Mouse (Mus musculus) brain, adult 2 months (tissue): ENCODE measurements at regions not wholly inside any gene's neighbourhood (a gene's known extent, or its start where the extent isn't known, plus 50 kb on each side); places are given as distances from the start of the nearest gene placed in this dataset.

Experiments used
- DNase-seq: peaks from one replicate; pipeline ENCODE4 v3.0.0; 2011; ENCODE audit warnings: low read depth, low spot score

DNA sequence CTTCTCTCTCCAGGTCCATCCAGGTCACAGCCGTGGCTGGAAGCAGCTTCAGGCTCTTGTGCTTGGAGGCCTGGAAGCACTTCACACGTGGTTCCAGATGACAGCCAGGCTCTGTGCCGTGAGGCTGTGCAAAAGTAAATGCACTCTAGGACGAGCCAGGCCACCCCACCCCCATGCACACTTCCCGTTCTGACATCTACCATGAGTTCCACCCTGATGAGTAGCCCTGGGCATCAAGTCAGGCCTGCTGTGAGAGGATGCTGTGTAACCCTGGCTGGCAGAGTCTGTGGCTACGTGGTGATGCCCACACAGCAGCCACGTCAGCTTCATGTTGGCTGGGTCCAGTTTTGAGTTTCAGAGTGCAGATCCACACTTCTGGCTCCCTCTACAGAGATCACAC is 202.4 kb upstream of the Sulf2 start:
- DNase-seq: peak; percentile 63

DNA sequence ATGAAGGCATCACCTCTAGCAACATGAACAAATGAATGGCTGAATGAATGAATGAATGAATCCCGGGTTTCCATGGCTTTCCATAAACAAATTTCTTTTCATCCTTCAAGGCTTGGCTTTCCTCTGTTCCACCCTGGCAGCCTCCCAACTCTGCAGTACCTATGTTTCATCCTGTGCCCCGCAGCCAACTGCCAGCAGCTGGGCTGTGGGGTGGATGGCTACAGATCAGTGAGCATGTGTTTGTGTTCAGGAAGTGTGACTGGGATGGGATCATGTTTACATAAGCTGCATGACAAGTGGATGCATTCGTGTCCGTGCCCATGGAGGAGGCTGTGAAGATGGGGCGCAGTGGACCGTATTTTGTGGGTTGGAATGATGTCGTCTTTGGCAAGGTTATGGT is 200.5 kb upstream of the Sulf2 start:
- DNase-seq: peak; percentile 42

DNA sequence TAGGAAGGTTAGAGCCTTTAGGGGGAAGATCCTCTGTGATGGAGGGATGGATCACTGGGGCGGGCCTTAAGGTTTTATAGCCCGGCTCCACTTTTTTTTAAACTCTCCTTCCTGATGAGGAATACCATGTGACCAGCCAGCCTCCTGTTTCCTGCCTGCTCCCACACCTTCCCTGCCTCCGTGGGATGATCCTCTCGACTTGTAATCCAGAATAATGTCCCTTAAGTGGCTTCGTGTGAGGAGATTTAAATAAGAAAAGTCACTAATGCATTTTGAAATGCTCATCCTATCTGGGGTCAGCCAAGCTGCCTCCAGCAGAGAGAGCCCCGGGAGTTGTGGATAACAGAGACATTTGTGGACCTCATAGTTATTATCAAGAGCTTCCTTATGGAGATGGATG is 200.0 kb upstream of the Sulf2 start:
- DNase-seq: no peak

DNA sequence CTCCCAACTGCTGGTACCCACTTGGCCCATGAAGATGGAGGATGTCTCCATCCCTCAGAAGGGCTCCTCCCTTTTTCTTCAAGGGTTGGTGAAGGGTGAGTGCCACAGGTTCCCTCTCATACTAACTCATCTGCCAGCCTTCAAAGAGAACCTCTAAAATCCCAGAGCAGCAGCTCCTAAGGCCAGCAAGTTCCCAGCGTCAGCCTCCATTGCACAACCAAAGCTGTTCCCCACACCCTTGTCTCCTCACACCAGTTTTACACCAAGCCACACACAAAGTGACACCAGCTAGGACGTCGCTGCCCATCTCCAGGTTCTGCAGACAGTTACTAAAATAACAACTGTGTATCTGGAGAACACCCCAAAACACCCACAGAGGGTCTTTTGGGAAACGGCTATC is 198.9 kb upstream of the Sulf2 start:
- DNase-seq: no peak

DNA sequence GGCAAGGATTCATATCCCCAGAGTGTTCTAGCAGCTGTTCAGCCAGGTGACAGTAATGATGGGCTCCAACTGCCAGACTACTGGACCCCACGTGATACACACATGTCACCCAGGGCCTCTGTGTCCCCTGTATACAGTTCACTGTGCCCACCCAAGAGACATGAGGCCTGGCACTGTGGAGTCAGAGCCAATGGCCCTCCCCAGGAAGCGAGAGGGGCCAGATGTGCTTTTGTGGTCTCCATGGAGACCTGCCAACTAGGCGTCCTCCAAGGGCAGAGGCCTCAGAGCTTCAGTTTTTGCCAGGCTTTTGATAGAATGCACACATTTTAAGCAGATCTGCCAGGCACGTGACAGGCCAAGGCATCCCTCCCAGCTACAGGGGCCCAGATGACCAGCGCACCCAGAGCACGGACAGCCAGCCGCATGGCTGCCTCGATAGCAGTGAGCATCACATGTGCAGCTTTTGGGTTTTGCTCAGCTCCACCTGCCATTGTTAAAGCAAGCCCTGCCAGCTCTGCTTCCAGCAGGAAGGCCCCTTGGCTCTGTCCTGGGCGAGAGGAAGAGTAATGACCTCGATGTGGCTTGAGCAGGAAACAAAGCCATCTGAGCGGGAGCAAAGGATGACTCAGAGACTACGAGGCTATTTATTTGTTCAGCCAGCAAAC is 198.1 kb upstream of the Sulf2 start:
- peak; percentile 35 for DNase-seq

DNA sequence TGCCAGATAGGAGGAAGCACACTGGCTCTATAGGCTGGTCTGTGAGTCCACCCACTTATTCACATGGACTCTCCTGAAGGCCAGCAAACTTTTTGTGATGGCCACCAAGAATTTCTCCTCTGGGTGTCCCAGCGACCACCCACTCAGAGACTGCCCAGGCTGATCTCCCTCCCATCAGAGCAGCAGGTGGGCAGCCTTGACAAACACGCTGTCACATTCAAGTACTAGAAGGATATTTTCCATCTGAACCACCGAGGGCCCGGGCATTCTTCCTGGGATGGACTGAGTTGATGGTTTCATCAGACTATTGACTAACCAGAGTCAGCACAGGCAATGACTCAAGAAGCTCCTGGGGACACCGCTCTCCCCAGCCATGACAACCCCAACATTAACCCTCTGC is 196.5 kb upstream of the Sulf2 start:
- DNase-seq: no peak

DNA sequence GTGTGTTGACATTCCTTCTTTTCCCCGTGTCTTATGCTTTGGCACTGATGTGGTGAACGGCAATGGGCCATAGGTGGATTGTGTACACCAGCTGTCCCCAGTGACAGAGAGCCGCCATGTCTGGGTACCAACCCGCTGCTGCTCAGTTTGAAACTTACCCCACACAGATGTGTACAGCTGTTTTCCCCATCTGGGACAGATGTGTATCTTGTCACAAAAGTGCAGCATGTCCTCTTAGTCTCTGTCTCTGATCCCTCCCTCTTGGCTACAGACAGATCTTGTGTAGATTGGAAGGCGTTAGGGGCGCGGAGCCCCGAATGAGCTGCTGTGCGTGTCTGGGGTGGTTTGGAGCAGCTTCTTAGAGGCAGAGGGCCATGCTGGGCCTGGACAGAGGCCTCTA is 196.1 kb upstream of the Sulf2 start:
- no peak for DNase-seq

DNA sequence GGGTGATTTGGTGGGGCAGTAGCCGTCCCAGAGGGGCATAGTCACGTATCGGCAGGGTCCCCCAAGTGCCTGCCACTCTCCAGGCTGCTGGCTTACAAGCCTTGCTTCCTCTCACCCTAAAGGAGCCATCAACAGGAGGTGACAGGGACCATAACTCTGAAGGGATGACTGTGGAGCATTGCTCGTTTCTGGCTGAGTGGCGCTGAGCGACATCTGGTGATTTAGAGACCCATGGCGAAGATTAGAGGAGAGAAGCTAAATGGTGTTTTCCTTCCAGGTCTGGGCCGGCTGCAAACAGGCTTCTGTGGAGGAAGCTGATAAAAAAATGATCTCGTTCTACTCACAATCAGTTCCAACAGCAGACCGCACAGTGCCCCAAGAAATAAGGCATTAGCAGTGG is 193.2 kb upstream of the Sulf2 start:
- no peak for DNase-seq

DNA sequence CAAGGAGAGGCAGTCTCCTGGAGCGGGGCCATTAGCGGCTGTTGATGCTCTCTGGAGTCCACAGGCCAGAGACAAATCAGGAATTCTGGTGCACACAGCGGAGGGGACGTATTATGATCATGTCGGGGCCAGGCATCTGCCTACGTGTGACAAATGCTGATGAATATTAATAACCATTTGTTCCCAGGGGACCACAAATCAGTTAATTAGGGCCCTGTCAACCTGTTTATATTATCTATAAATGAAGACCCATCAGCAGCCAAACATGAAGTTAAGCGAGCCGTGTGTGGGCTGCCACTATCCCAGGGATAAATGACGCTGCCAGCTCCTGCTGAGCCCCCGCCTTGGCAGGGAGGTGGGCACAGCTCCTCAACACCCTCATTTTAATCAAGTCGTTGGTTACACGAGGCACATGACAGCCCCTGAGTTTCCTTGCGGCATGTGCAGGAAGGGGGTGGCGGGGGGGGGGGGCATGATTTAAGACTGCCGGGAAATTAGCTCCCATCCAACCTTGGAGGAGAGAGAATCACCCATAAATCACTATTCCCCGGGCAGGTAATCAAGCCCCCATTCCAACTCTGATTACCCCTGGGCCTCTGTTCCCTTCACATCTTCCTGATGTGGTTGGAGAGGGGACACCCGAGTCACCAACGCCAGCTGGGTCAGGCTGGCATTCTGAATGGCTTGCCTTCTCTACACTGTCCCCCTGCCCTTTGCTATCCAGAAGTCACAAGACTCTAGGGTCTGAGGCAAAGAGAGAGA is 191.1 kb upstream of the Sulf2 start:
- DNase-seq: peak; percentile 39

DNA sequence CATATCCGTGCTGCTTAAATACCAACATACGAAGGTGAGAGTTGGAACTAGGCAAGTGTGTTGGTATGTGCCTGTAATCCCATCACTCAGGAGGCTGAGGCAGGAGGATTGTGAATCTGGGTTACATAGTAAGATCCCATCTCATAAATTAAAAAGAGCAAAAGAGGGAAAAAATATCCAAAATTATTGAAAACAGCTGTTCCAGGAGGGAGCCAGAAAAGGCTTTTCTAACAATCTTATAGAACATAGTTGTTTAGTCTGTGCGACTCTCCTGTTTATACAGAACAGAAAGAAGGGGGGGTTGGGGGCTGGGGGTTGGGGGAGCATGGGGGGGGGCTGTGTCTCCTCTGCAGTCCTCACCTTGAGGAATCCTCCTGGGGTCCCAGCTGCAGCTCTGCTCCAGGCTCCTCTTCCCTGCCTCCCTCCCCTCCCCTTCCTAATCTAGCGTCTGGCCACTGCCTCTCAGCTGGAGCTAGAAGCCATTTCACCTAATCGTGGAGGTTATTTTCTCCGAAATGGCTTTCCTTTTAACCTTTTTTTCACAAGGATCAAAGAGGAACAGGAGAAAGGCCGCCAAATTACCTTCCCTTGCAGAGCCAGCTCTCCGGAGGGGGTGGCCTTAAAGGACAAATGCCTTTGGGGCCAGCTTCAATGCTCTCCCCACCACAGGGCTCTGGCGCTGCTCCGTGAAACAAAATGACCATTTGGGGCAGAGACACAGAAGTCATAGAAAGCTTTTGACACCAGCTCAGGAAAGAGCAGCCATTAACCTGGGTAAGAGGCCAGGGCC is 188.3 kb upstream of the Sulf2 start:
- DNase-seq: no peak

DNA sequence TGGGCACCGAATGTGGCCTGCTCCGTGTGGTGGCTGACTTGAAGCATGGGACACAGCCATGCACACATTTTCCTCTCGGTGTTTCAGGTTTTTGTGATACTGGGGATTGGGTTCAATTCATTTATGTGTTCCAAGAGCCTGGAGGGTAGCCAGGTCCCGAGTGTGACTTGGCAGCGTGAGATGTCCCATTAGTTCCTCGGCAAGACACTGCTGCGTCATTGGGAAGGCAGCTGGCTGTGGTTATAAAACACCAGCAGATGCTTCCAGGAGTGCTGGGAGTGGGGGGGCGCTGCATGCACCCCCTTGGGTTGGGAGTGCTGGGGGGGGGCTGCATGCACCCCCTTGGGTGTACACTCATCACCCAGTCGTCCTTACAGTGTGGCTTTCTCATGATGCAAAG is 186.9 kb upstream of the Sulf2 start:
- peak; percentile 78 for DNase-seq

DNA sequence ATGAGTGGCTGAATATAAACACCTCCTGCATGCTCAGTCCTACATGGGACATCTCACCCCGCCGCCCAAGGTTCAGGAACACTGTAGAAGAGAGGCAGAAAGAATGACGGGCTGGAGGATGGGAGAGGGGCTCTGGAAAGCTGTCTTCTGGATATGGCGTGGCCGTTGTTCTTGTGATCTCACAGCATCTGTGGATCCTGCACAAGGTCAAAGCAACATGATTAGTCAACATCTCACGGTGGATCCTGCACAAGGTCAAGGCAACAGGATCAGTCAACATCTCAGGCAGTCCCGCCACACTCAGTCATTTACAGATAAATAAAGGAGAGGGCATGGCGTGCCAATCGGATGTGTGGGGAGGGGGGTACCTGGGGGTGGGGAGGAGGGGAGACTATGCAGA is 184.7 kb upstream of the Sulf2 start:
- DNase-seq: no peak

DNA sequence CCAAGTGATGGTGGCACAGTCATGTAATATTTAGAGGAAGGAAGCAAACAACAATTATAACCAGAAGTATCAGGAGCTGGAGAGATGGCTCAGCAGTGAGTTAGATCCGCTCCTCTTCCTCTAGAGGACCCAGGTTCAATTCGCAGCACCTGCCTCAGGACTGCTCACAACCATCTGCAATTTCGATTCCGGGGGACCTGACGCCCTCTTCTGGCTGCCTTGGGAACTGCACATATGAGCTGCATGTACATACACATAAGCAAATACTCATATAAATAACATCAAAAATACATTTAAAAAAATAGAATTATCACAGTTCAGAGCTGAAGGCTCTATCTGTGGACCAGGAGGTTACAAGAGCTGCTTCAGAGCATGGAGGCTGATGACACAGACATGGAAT is 184.0 kb upstream of the Sulf2 start:
- DNase-seq: no peak

DNA sequence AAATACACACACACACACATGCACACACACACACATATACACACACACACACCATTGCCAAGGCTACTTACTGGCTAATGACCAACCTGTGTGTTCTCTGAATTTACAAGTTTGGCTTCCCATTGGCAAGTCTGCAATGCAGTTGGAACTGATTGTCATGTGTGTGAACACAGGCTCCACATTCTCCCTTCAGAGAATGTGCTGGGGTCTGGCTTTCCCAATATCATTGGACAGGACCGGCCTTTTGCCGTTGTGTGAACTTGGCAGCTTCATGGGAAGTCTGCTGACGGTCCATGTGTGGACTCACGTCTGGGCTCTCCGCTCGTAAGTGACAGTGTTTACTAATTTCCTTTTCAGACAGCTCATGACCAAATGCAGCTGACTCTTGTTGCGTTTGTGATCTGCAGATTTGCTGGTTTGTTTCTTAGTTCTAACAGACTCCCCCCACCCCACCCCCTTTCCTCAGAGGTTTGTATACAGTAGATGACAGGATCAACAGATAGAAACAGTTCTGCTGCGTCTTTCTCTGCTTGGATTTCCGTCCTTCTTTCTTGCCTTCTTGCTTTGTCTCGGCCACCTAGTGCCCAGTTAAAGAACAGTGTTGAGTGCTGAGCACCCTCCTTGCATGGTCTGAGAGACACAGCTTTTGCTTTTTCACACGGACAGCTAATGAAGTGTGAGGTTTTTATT is 183.1 kb upstream of the Sulf2 start:
- no peak for DNase-seq

DNA sequence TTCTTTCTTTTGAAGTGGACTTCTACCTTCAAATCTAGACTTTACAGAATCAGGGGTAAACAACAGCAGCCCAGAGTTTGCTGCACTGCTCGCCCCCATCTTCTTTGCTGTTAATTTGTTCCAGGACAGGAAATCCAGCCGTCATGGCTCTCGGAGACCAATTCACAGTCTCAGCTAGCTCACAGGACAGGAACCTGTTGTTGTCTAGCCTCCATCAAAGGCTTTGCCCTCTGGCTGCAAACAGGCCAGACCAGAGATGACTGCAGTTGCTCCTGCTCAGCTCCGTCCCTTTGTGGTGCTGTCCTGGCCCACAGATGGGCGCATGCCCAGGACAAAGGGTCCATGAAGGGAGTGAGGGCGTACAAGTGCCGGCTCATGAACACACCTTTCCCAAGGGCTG is 182.2 kb upstream of the Sulf2 start:
- no peak for DNase-seq

DNA sequence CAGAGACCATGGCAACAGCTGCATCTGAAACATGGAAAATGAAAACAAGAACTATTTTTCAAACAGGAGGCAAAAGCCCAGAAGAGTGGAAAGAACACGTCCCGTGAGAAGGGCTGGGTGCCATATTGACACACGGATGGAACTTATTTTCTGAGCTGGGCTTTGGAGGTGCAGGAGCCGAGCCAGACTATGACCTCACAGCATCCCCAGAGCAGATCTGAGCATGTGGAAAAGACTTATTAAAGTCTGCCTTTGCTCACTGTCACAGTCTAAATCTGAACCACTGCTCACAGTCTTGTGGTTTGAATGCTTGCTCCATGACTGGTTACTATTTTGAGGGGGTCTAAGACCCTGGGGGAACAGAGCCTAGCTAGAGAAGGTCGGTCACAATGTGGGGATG is 180.2 kb upstream of the Sulf2 start:
- no peak for DNase-seq

DNA sequence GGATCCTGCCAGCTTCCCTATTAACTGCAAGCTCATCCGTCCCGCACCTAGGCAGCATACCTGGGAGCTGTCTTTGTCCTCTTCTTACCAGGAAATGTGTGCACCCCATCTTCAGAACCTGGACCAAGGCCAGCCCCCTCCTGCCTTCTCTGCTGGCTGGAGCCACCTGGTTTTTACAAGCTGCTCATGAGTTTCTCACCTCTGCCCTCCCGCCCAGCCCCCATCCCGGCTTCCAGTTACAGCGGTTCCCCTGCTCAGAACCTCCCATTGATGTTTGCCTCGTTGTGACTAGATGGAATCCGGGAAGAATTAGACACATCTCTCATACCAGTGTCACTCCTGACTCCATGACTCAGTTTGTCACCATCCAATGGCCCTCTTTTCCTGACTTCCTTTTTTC is 179.1 kb upstream of the Sulf2 start:
- DNase-seq: no peak

DNA sequence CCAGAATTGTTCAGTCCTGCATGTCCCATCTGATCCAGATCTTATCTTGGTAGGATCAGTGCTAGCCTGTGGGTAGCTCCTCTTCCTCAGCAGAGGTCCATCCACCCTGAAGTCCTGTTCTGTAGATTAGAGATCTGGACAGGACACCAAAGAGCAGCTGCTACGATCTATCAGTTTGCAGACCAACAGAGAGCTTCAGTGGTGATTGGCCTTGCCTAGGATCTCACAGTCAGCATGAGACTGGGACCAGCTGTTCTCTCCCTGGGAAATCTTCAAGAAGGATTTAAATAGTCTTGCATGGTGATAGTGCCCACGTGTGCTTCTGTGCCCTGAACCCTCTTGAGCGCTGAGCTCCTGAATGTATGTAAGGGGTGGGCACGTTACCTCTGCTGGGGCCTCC is 178.4 kb upstream of the Sulf2 start:
- DNase-seq: peak; percentile 36

DNA sequence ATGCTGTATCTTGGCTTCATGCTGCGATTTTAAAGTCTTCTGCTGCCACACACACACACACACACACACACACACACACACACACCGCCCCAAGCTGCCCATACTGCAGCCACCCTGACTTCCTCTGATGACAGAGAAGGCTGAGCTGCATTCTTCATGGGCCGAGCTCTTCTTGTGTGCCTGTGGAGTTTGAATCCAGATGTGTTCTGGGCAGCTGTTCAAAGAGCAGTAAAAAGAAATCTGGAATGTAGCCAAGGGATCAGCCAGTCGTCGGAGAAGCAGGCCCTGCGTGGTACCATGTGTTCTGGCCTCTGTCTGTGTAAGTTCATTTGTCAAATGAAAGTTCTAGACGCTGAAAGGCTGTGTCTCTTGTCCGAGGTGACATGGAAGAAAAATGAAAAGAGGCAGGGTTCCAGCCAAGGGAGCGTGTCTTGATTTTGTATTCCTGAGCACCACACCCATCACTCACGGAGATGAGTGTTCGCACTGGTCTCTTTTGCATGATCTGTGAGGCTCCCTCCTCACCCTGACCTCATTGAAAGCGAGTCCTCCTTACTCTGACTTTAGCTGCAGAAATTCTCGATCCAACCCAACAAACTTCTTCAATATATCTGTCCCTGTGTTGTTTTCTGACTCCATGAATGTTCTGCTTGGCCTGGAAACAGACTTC is 177.4 kb upstream of the Sulf2 start:
- no peak for DNase-seq

DNA sequence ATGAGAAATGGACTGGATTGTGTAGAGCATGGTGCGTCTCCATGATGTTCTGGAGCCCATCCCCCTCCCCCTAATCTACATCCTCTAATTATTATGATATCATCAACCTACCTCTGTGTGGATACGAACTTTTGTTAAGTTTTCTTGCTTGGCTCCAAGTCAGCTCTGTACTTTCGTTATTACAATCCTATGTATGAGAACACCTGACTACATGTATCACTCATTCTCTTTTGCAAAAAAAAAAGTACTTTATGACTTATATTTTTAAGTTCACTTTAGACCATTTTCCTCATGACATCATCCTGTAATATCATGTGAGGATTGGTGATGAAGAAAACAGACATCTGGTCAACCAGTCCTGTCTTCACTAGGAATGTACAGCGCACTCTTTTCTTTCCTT is 175.7 kb upstream of the Sulf2 start:
- DNase-seq: no peak

DNA sequence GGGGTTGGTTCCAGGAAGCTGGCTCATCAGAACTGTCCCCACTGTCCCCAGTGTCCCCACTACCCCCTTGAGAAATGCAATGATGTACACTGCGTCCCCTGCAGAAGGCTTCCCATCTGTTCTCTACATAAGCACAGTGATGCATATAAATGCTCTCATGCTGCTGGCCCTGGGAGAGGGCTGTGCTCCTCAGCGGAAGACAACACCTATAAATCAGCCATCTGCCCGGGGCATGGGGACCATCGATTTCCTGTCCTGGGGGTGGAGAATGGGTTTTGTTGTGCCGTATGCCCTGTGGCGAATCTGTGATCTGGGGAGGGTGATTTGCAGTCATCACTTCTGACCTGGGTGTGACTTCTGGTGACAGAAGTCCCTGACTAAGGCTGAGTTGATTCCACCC is 174.9 kb upstream of the Sulf2 start:
- DNase-seq: no peak
